Mouse (Mus musculus) spleen, adult 18-20 months (tissue): ENCODE results near the gene Slfn8.
A peak's percentile ranks its signal among the peaks of the same experiment; 100 is the strongest.
"Not testable (repeated sequence)": the region's sequence is repeated elsewhere in the genome, so short reads cannot be mapped to it uniquely, and the experiment has no call there.

Experiments used
- DNase-seq, 2 experiments: peaks; one replicate each; pipeline ENCODE4 v3.0.0; 2022; ENCODE audit warnings: mixed read lengths in 2 of 2

Gene Slfn8

DNA sequence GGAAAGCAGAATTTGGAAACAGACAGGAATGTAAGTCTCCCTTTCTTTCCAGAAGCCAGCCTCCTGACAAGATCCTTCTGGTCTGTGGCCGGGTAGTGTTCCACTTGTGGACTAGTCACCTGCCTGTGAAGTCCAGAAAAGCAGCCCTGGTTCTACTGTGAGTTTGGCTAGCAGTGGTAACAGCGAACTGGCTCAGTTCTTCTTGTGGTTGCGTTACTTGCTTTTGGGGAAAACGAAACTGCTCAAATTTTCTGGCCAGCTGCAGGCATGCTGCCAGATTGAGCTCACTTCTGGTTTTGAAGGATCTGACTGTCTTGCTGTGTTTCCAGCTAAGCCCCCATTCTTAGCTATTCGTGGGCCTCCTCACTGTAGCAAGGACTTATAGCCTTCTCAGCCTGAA lies at the start of gene Slfn8:
Slfn8 (minus strand) TSS at position 190 of the 400 bp plus-strand sequence.
- DNase-seq, result peak; percentile 35 to 49

DNA sequence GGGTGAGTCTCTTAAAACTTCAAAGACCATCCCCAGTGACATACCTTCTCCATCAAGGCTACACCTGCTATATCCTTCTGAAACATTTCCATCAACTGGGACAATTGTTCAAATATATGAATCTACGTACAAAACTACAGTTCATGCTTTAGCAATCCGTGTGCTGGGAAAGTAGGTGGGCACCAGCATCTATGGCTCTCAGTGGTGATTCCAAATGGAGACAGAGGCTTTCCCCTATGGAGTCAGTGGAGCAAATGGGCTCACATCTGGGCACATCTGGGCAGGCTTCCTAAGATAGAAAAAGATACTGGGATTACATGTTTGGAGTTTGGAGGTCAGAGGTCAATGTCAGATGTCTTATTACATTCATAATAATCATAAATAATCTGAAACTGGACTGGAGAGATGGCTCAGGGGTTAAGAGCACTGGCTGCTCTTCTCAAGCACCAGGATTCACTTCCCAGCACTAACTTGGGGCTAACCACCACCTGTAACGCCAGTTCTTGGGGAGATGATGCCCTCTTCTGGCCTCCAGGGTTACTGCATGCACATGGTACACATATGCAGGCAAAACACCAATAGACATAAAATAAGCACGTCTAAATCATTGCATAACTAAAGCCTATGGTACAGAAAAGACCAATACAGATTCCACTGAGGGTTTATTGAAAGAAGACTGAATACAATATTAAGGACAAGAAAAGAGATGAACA lies 47.5 kb upstream of the Slfn8 start:
- DNase-seq, result no peak

DNA sequence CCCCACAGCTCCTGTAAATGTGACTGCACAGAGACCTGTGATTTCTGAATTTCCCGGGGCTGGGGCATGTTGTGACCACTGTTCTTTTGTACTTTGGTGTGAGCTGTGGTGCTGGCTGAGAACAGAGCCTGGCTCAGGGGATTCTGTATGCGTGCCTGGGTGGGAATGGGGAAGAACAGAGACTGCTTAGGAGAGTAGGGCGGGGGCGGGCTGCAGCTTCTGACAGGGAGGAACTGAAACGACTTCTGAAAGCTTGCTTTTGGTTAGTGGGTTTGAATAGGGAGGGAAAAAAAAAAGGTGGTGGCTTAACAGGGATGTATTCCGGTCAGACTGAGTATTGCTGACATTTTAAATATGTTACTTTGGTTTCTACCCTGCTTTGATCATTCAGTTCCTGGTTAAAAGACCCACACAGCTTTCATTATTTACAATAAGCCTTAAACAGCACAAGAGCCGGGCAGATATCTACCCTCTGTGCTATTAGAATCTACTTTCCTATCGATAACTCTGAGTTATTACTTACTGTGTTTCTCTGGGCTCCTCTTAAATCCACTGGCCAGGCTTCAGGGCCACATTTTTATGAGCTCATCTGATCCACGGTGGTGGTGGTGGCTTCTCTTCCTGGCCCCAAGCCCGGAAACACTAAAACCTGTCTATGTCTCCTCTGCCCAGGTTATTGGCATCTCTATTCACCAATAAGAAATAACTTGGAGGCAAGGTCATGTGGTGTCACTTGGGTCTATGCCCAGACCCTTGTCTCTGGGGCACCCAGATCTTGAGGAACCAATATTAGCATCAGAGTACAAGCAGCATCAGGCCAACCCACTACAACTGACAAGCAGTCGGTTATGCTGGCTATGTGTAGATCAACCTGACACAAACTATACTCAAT lies 46.3 kb upstream of the Slfn8 start:
- peak; percentile 50 to 54 for DNase-seq

DNA sequence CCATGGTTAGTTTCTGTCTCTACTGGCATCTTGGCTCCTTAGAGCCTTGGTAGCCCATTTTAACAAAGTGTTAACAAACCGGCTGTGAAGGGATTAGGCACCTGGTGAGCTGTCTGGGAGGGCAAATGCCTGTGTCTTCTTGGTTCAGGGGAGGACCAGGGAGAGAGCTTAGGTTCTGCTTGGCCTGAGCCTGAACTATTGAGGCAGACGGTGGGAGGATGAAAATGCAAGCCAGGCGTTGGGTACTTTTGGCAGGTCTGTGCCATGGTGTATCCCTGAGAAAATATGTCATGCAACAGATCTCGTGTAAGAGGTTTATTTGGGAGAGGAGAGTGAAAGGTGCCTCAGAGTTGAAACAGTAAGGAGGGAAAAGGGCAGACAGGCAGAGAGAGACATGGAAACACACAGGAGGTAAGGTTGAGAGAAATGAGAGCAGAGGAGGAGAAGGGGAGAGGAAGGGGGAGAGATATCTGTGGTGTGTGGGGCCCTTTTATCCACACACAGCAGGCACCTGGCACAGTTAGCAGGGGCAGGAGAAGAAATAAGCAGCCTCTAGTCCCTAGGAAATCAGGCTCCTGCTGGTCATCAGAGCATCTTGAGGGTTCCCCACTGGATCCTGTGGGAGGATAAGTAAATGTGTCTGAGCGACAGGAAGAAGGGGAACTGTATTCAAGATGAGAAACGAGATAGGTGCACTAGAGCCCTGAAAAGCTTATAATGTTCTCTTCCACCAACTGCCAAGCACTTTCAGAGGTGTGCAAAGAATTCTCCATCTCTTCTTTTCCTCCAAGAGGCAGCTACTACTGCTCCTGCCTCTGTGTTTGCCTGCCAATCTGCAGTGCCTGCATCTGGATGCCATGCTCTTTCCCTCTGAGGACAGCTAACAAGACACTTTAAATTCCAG lies 45.1 kb upstream of the Slfn8 start:
- no peak for DNase-seq

DNA sequence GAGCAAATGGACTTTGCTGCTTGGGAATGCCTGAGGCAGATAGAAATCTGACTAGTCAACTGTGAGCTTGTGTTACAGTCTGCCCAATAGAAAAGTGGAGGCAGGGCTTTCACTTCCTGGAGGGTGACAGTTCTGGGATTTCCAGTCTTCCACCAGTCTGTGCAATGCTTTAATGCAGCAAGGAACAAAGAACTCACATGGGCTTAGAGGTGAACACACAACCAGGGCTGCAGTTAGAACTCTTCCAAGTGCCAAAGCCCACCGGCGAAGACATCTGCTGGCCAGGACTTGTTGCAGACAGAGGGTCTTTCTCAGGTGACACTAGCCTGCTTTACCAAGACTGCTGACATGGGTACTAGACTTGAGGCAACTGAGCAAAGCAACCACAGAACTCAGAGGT lies 44.3 kb upstream of the Slfn8 start, which contains the start of gene Slfn2:
Slfn2 (plus strand) TSS at position 167 of the 400 bp plus-strand sequence.
- DNase-seq, result peak in 1 of 2 experiments; percentile 31

DNA sequence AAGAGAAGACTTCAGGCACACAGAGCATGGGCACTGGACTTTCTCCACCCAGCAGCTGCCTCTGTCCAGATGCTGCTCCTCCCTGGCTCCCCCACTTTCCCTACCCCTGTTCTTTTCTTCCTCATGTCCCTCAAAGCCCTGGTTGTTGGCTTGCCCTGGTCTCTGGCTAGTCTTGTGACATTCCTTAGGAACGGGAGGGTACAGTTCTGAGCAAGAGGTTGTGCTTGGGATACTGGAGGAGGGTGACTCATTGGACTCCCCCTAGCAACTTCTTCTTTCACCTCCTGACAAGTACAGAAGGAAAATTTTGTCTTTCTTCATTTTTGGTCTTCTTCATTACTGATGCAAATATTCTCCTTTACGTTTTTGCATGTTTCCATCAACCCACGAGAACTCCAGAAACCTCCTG lies 43.3 kb upstream of the Slfn8 start:
- peak; percentile 11 to 21 for DNase-seq

DNA sequence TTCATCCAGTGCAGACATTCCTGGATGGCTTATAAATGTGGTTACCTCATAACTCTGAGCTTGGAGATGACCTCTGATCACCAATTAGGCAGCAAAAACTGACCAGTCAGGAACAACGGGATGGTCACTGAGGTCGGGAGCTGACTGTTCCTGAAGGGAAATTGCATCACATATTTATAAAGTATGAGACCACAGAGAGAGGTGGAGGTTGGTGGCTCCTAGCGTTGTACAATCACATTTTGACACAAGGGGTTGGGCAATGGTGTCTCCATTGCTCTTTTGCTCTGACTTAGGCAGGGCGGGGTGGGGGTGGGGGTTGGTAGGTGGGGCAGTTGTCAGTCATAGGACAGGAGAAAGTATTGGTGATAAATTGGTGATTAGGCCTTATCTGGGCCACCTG lies 42.5 kb upstream of the Slfn8 start:
- no peak for DNase-seq

DNA sequence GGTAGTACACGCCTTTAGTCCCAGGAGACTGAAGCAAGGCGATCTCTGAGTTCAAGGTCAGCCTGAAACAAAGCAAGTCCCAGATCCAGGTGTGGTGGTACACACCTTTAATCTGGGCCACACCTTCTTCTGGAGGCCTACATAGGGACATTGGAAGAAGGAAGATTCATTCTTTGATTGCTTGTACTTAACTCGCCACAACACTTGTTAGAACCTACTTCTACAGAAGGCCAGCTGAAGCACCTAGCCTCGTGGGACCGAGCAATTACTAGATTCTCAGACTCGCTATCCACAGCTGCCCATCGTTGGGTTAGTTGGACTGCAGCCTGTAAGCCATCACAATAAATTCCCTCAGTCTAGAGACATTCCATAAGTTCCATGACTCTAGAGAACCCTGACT lies 41.2 kb upstream of the Slfn8 start:
- DNase-seq, result no peak

DNA sequence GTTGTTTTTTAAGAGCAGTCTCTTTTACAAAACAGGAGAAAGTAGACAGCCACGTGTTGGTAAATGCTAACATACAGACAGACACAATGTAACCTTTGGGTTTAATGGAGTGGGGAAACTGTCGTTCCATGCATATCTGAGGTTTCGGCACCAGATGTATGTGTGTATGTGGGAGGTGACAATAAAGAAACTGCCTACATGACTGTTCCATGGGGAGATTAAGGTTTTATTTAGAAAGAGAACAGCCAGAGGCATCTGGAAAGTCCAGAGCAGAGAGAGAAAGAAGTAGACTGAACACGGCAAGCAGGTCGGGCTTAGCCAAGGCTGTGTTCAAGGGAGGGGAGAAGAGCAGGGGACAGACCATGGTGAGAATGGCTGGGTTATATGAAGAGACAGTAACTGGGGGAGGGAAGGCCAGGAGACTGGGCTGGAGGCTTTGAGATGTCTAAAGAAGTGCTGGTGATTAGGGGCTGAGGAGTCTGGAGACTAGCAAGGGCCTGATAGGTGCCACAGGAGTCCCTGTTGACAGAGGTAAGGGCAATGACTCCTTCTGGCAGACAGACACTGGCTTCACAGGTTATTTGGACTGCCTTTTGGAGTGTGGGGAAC lies 39.9 kb upstream of the Slfn8 start:
- DNase-seq, result no peak

DNA sequence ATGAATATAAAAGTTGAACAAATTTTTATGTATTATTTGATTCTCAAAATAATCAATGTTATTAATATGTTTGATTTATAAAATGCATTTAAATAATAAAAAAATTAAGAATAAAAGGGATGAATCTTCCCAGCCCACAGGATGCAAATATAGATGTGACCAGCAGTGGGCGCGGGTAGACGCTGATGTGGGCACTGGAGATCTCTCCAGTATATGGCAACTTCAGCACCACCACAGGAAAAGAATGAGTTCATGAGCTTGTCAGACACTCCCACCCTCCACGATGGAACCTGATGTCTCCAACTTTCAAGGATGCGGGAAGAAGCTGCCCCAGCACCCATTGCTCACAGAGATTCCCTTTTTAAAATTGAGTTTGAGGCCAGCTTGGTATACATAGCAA lies 37.3 kb upstream of the Slfn8 start:
- DNase-seq, result peak; percentile 57 to 77

DNA sequence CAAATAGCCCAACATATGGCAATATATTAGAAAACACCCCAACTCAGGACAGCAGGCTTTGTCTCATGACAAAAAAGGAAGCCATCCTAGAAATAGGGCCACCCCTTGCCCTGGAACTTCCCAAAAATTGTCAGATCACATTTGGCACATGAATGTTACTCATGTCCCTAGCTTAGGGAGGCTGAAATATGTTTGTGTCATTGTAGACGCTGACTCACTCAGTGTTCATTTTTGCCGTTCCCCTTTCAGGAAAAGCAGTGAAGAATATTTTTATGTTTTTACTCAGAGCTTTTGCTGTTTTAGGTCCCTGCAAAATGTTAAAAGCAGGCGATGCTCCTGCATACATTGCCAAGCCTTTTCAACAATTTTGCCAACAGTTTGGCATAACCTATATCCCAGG lies 25.0 kb upstream of the Slfn8 start:
- no peak for DNase-seq

DNA sequence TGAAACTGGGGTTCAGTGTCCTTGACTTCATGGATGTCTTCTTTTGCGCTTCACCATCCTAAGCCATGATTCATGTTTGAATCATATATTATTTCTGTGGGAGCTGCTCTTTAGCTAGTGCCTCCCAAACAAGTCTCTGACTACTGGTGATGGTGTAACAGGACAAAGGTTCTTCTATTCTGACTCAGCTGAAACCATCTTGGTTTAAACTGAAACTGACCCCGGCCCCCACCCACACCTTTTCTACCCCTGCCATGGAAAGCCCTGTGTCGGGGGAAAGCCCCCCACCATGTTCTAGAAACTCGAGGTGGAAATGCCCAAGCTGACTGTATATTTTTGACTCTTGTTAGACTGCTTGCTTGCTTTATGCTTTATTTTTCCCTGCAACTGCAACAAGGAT lies 23.3 kb upstream of the Slfn8 start:
- DNase-seq, result no peak

DNA sequence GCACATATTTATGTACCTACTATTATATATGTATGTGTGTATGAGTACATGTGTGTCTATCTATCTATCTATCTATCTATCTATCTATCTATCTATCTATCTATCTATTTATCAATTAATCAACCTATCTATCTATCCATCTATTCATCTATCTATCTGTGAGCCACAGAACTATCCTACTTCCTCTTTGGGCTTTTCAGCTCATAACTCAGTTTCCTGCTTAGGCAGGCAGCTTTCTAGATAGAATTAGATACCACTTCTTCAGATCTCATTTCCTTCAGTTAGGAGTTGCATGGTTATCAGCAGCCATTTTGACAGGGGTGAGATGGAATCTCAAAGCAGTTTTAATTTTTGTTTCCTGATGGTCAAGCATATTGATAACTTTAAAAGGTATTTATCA lies 20.4 kb upstream of the Slfn8 start:
- DNase-seq, result no peak

DNA sequence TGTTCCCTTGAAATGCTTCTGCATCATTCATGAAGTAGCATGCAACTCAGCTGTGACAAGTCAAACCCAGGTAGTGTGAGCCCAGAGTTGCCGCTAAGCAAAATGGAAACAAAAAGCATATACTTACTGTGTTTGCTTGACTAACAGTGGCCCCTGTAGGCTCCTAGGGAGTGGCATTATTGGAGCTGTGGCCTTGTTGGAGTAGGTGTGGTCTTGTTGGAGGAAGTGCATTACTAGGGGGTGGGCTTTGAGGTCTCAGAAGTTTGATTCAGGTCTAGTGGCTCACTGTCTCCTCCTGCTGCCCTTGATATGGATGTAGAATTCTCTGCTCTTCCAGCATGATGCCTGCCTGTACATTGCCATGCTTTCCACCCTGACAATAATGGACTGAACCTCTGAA lies 19.7 kb upstream of the Slfn8 start:
- DNase-seq, result no peak

DNA sequence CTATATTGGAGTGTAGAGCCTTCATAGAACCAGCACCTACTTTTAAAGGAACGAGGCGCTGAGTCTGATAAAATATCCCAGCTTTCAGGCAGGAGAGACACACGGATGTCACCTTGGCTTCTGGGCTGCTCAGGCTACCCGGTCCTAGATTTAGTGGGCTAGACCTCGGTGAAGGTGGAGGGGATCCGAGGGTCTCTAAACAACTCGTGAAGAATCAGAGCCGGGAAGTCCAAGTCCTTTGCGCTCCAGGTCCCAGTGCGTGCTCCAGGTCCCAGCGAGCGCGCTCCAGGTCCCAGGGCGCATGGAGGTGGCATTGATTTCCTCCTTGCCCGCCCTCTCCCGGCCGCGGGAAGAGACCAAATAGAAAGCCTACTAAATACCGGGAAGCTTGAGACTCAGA lies 19.2 kb upstream of the Slfn8 start:
- DNase-seq, result no peak

DNA sequence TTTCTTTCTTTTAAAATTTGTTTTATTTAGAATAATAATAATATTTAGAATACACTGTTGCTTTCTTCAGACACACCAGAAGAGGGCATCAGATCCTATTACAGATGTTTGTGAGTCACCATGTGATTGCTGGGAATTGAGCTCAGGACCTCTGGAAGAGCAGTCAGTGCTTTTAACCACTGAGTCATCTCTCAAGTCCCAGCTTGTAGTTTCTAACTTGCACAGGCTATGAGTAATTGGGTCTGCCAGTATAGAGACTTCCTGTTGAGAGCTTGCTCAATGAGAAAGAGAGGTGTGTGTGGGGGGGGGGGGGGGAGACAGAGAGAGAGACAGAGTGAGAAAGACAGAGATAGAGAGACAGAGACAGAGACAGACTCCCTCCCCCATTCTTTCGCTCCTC lies 18.5 kb upstream of the Slfn8 start:
- DNase-seq, result no peak

DNA sequence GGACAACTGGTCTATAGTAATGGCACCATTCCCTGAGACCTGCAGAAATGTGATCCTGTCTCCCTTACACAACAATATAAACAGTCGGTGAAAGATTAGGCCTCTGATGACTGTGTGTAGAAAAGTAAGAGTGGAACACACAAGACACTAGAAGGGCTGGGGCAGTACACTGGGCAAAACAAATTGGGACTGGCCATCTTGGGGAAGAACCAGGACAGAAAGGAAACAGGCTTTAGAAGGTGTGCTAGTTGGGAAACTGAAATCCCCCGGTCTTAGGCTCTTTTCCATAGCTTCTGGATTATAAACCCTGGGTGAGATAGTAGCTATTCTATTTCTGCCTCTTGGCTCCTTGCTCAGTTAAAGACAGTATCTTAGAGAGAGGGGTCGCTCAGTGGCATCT lies 18.1 kb upstream of the Slfn8 start:
- not testable (repeated sequence) for DNase-seq

DNA sequence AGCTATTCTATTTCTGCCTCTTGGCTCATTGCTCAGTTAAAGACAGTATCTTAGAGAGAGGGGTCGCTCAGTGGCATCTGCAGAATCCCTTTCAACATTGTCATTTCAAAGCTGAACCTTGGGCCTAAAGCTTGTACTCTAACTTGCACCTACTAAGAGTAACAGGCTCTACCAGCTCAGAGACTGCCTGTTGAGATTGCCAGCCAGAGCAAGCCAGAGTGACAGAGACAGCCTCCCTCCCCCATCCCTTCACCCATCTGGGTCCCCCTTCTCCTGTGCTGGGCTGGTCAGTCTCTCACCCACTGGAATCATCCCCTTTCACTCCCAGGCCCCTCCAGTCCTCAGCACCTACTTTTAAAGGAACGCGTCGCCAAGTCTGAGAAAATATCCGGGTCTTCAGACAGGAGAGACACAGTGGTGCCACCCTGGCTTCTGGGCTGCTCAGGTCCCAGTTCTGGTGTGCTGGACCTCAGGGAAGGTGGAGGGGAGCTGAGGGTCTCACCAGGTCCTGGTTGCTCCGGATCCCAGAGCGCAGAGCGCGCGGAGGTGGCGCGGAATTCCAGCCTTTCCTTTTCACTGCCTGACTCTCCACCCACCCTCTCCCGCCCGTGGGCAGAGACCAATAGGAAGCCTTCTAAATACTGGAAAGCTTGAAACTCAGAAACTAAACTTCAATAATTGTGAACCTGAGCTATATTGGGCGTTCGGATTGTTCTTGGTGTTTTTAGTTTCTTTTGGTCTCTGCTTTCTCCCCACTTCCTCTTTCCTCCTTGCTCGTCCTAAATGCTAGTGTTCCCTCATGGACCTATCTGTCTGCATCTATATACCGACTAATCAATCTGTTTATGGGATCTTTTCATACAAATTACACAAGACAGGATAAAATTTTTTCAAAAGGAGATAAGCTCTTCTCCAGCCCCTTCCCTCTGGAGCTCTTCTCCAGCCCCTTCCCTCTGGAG lies 770 bp downstream of the Slfn8 start:
- DNase-seq, result peak in 1 of 2 experiments; percentile 10

DNA sequence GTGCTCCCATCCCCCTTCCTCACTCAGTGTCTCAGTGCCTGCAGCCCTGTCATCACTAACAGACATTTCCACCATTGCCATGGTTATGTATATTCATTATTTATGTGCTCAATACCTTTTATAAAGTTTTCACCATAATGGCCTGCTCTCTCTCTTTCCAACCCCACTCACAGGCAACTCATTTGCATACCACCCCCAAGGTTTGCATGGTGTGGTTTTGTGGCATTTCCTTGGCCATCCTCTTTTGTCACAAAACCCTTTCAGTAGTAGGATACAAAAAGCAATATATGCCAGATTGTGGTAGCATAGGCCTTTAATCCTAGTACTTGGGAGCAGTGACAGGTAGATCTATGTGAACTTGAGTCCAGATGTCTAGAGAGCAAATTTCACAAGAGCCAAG lies 4.5 kb downstream of the Slfn8 start:
- no peak for DNase-seq

DNA sequence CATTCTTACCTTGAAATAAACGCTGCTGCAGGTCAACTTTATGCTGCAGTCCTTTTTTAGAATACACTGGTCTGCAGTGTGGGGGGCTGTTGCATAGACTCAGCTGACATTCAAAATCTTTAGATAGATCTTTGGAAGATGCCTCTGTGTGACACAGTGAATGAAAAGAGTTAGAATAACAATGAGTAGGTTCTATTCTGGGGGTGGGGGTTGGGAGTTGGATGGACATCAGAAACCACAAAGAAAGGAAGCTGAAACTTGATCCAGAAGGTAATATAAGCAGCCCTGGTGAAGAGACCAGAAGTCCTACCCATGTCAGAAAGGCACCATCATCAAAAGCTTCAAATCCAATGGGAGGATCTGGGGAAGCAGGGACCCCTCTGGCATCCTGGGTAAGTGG lies 7.3 kb downstream of the Slfn8 start:
- no peak for DNase-seq

DNA sequence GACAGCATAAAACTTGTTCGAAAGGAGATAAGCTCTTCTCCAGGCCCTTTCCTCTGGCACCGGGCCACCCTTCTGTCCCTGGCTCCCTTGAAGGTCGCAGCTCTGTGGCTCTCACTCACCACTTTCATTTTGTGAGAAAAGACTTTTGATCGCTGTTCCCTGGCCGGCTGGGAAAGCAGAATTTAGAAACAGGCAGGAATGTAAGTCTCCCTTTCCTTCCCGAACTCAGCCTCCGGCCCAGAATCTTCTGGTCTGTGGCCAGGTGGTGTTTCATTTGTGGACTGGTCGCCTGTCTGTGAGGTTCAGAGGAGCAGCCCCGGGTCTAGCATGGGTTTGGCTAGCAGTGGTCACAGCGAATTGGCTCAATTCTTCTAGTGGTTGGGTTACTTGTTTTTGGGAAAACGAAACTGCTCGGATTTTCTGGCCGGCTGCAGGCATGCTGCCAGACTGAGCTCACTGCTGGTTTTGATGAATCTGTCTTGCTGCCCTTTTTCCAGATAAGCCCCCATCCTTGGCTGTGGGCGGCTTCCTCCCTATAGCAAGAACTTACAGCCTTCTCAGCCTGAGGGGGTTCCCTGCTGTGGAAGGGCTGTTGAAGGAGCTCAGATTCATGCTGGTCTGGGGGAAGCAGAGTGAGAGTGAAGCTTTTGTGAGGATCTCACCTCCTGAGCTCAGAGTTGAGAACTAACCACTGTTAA lies 29.0 kb downstream of the Slfn8 start, which contains the start of gene Slfn9:
Slfn9 (minus strand) TSS at position 362 of the 698 bp plus-strand sequence.
- peak in 1 of 2 experiments; percentile 21 for DNase-seq
